Mouse (Mus musculus) erythroblast, embryonic 14.5 days (primary cell): ENCODE data around the gene Fcer1g.

Experiments
- GATA1 ChIP-seq: IDR thresholded peaks from 2 replicates; pipeline ENCODE4 v1.6.1; 2012; ENCODE audit warnings: low read length, inconsistent platforms, mixed read lengths
- TAL1 ChIP-seq: IDR thresholded peaks from 3 replicates; pipeline ENCODE4 v1.6.1; 2012; ENCODE audit warnings: low read length, inconsistent platforms, mixed read lengths

DNA sequence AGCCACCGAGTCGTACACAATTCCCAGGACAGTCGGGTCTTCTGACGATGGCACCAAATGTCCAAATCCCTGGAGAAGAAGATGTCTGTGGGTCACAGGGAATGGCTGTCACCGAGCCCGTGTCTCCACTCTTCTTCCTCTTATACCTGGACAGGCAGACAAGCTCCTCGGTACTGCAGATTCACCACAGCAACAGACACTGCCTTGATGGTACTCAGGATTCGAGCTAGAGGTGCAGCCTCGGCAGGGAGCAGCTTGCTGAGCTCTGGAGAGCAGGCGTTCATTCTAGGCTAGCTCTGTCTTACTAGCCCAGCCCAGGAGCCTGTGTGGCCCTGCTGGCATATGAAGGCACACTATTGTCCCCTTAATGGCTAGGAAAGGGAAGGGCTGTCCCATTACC is 43.6 kb upstream of the Fcer1g start:
- TF ChIP-seq GATA1 (no peak), TAL1 (no peak)
